Mouse (Mus musculus) activated CD4-positive, CD25-positive, alpha-beta regulatory T cell, adult 4 months (primary cell): ENCODE results near the gene Cachd1. TPM values are rescaled to one million over a fixed set of nuclear protein-coding genes. Genes with fewer than 3 reads are reported as not detected.

Experiments
- ATAC-seq: one replicate; pipeline ENCODE4 v1.8.0; 2017
- polyA plus RNA-seq, 2 experiments: library from polyadenylated mRNA; unstranded; fragments of 100-300 nt; shearing (Covaris generic); gene quantifications; one replicate each; pipeline ENCODE4 v1.2.1; 2017

Cachd1 gene
- polyA plus RNA-seq, 2 experiments from 2014 or later = not detected

DNA sequence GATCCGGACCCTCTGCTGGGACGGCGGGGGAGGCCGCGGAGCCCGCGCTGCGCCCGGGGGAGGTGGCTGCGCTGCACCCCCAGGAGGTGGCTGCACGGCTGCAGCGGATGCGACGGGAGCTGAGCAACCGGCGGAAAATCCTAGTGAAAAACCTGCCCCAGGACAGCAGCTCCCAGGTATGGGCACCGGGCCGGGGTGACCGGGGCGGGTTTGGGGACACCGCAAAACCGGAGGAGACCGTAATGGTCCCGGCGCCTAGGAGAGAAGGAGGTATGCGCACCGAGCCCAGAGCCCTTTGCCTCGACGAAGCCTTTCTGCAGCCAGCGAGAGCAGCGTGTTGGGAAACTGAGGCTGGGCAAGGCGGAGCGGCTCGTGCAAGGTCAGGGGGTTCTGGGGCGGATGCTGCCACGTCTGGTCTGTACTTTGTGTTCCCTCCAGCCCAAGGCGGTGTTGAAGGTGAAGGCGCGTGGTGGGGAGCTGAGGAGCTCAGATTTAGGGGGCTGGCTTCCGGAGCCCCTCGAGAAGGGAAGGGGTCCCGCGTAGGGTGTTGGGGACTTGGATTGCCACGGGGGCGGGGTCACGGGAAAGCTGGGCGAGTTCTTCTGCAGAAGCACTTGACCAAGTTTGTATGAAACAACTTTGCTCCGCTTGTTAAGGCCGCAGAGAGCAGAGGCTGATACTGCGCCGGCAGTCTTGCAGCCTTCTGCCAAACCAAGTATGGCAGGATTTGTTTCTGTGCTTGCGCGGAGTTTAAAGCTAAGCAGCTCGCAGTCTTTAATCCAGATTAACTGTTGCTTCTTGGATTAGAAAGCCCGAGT lies 292.9 kb downstream of the Cachd1 start:
- ATAC-seq = no peak

DNA sequence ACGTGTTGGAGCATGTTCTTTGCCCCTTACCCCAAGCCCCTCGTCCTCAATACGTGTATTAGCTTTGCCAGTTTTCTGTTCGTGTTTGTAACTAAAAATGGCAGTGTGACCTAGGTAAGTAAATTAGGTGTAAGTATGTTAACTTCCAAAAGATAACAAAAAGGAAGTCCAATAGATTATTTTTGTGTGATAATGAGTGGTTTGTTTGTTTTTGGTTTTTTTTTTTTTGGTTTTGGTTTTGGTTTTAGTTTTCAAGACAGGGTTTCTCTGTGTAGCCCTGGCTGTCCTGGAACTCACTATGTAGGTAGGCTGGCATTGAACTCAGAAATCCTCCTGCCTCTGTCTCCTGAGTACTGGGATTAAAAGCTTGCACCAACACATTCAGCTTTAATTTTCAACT lies 295.1 kb downstream of the Cachd1 start:
- ATAC-seq = no peak

DNA sequence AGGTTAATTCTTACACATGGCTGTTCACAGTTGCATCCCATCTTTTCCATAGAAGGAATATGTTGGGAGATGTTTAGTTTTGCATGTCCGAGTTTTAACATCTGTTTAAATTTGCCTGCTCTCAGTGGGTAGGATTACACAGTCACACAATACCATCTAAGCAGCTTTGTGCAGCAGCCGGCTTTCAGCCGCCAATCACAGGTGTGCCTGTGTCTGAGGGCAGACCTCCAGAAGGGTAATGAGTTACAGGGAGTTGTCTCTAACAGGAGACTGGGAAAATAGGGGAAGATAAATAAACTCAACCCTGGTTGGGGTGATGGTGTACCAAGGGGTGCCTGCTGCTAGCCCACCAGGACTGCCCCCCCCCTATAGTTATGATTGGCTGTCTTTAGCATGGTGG lies 299.9 kb downstream of the Cachd1 start:
- ATAC-seq = no peak

Other genes starting within 250 kb of the Cachd1 start
- not detected for gene Gm10577, start 244.0 kb downstream of the Cachd1 start, polyA plus RNA-seq